Mouse (Mus musculus) granulocyte monocyte progenitor cell, adult 5-6 weeks (primary cell): Measurements from ENCODE around the gene Agps. TPM values are rescaled to one million over a fixed set of nuclear protein-coding genes. Genes with fewer than 3 reads are reported as not detected.
A peak's percentile ranks its signal among the peaks of the same experiment; 100 is the strongest.

Experiments
- ATAC-seq: replicated peaks from 2 replicates; pipeline ENCODE4 v1.8.0; 2016; ENCODE audit warnings: mild to moderate bottlenecking, moderate TSS enrichment, inconsistent platforms; ENCODE audit not compliant: poor library complexity, severe bottlenecking
- total RNA-seq, 2 experiments: library from RNA; stranded (forward) in 1 of 2; stranded (reverse) in 1 of 2; fragments of 200-712, 200-1000 nt in 1 of 2; fragments of >200 nt in 1 of 2; fragmentation: Nextera tagmentation in 1 of 2; gene quantifications; 2 replicates each; pipeline ENCODE4 v1.2.3; 2014 to 2017

Agps gene
- total RNA-seq (2014; fragmentation: Nextera tagmentation) (164 and 183 TPM in 2 replicates), total RNA-seq (2017) (224 and 232 TPM in 2 replicates)

- peak; percentile 75 for ATAC-seq
Observed at GRCm38 (mm10) chr2:75831881-75832633, at the start of gene Agps. Gene Agps, plus strand, starts transcription at chr2:75832177.

- ATAC-seq: peak; percentile 40; the same call in 1 of the 2 replicates
Observed at GRCm38 (mm10) chr2:75786075-75786474, 45.9 kb upstream of the Agps start.

- ATAC-seq: peak; percentile 4; the same call in 1 of the 2 replicates
Observed at GRCm38 (mm10) chr2:75788511-75788910, 43.5 kb upstream of the Agps start.

- ATAC-seq: no peak
Observed at GRCm38 (mm10) chr2:75789959-75790523, 41.9 kb upstream of the Agps start.

- peak; percentile 4 for ATAC-seq
Observed at GRCm38 (mm10) chr2:75791561-75792308, 40.2 kb upstream of the Agps start.

GRCm38 (mm10) chr2:75792377-75793203, 39.4 kb upstream of the Agps start:
- ATAC-seq: peak; percentile 86

GRCm38 (mm10) chr2:75796181-75796580, 35.8 kb upstream of the Agps start:
- ATAC-seq: no peak

GRCm38 (mm10) chr2:75798434-75798970, 33.5 kb upstream of the Agps start:
- no peak for ATAC-seq

GRCm38 (mm10) chr2:75805767-75806166, 26.2 kb upstream of the Agps start:
- ATAC-seq: peak; percentile 53

- no peak for ATAC-seq
Observed at GRCm38 (mm10) chr2:75806891-75807290, 25.1 kb upstream of the Agps start.

- no peak for ATAC-seq
Observed at GRCm38 (mm10) chr2:75807460-75807859, 24.5 kb upstream of the Agps start.

GRCm38 (mm10) chr2:75814880-75815279, 17.1 kb upstream of the Agps start:
- ATAC-seq: no peak

- ATAC-seq: no peak
Observed at GRCm38 (mm10) chr2:75815521-75815920, 16.5 kb upstream of the Agps start.

GRCm38 (mm10) chr2:75816673-75817072, 15.3 kb upstream of the Agps start:
- ATAC-seq: no peak

GRCm38 (mm10) chr2:75818719-75819118, 13.3 kb upstream of the Agps start:
- ATAC-seq: peak; percentile 87

- ATAC-seq: no peak
Observed at GRCm38 (mm10) chr2:75819796-75820195, 12.2 kb upstream of the Agps start.

GRCm38 (mm10) chr2:75821971-75822751, 9.8 kb upstream of the Agps start:
- ATAC-seq: no peak

- peak; percentile 80 for ATAC-seq
Observed at GRCm38 (mm10) chr2:75823736-75824135, 8.2 kb upstream of the Agps start.

- ATAC-seq: no peak
Observed at GRCm38 (mm10) chr2:75824144-75824543, 7.8 kb upstream of the Agps start.
